Mouse (Mus musculus): ENCODE measurements around the gene Ces1d. TPM values are rescaled to one million over a fixed set of nuclear protein-coding genes. Genes with fewer than 3 reads are reported as not detected.
"Not testable (repeated sequence)": the region's sequence is repeated elsewhere in the genome, so short reads cannot be mapped to it uniquely, and the experiment has no call there.

Gene Ces1d
- polyA plus RNA-seq, 1 experiment from 2014 or later = 0.22 TPM

DNA sequence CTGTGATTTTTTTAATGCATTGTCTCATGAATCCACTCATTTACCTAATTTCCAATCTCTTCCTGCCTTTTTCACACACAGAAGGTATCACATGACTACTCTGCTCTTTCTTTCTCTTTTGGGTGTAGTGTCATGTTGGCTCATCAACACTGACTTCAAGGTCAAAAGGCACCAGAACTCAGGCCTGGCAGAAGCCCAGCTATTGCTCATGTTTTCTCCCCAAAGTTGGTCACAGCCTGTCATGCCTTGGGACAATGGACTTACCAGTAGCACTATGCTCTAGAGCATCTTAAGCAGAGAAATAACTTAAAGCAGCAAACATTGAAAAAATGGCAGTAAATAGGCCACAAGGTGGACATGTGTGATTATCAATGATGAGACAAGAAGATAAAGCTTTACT, 13.5 kb upstream of the Ces1d start:
- H3K4me2 ChIP-seq = no peak overlapping the region
- H3K9ac ChIP-seq (replicated peaks) = no peak overlapping the region
- H3K4me3 ChIP-seq (replicated peaks) = no peak overlapping the region
- H3K9me3 ChIP-seq (replicated peaks) = no peaks in the 10 kb centered on the region
- H3K36me3 ChIP-seq = no peaks in the 10 kb centered on the region
- no peak for ATAC-seq (ENCODE audit: low FRiP score)
- no peak overlapping the region for H3K27ac ChIP-seq (replicated peaks)
- H3K4me1 ChIP-seq = no peaks in the 10 kb centered on the region
- H3K27me3 ChIP-seq (replicated peaks) = no peaks in the 10 kb centered on the region

DNA sequence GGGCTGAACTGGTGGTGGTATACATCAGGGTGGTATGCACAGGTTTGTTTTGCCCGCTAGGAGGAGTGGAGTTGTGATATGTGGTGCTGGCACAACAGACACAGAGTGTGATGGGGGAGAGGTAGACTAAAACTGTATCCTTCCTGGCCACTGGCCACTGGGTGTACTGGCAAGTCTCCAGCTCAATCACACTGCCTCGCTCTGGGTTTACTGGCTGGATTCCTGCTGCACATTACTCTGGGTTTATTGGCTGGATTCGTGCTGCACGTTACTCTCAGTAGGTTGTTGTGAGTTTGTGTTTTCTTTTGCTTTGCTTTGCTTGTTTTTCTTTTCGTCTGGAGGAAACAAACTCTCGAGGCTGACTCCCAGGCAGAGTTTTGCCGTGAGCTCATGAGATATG, 1.5 kb upstream of the Ces1d start:
- not testable (repeated sequence) for H3K36me3 ChIP-seq; H3K9me3 ChIP-seq (replicated peaks); H3K27me3 ChIP-seq (replicated peaks); H3K4me3 ChIP-seq (replicated peaks); H3K4me2 ChIP-seq; H3K4me1 ChIP-seq; H3K27ac ChIP-seq (replicated peaks); ATAC-seq (ENCODE audit: low FRiP score); H3K9ac ChIP-seq (replicated peaks)
- 69% methylated on average over 7 of the region's 7 CpGs for WGBS

GRCm38 (mm10) chr8:93196436-93196835, 1.2 kb downstream of the Ces1d start:
- Histone ChIP-seq H3K27ac (replicated peaks) (no peak overlapping the region), H3K4me1 (no peaks in the 10 kb centered on the region), H3K9me3 (replicated peaks) (no peaks in the 10 kb centered on the region), H3K9ac (replicated peaks) (no peak overlapping the region), H3K4me3 (replicated peaks) (no peak overlapping the region), H3K4me2 (no peak overlapping the region), H3K36me3 (no peaks in the 10 kb centered on the region), H3K27me3 (replicated peaks) (no peaks in the 10 kb centered on the region)
- no peak for ATAC-seq (ENCODE audit: low FRiP score)
- WGBS = 94% methylated on average over 5 of the region's 5 CpGs

- no peaks in the 10 kb centered on the region for H3K4me1 ChIP-seq
- no peak for ATAC-seq (ENCODE audit: low FRiP score)
Measured at GRCm38 (mm10) chr8:93180581-93181129, 17.0 kb downstream of the Ces1d start.

GRCm38 (mm10) chr8:93176593-93176992, 21.0 kb downstream of the Ces1d start:
- no peaks in the 10 kb centered on the region for H3K9me3 ChIP-seq (replicated peaks)
- H3K27me3 ChIP-seq (replicated peaks) = no peaks in the 10 kb centered on the region
- H3K27ac ChIP-seq (replicated peaks) = no peak overlapping the region
- no peaks in the 10 kb centered on the region for H3K36me3 ChIP-seq
- H3K4me1 ChIP-seq = no peaks in the 10 kb centered on the region
- no peak overlapping the region for H3K4me3 ChIP-seq (replicated peaks)
- 38% methylated on average over 1 of the region's 1 CpGs for WGBS
- no peak for ATAC-seq (ENCODE audit: low FRiP score)
- H3K4me2 ChIP-seq = no peak overlapping the region
- H3K9ac ChIP-seq (replicated peaks) = no peak overlapping the region

More at GRCm38 (mm10) chr8:93180581-93181129, 17.0 kb downstream of the Ces1d start:
- H3K27ac ChIP-seq (replicated peaks) = no peak overlapping the region
- no peaks in the 10 kb centered on the region for H3K9me3 ChIP-seq (replicated peaks)
- H3K36me3 ChIP-seq = no peaks in the 10 kb centered on the region
- 85% methylated on average over 4 of the region's 4 CpGs for WGBS
- no peak overlapping the region for H3K9ac ChIP-seq (replicated peaks)
- H3K4me2 ChIP-seq = no peak overlapping the region
- no peak overlapping the region for H3K4me3 ChIP-seq (replicated peaks)
- H3K27me3 ChIP-seq (replicated peaks) = no peaks in the 10 kb centered on the region

GRCm38 (mm10) chr8:93174554-93174953, 23.1 kb downstream of the Ces1d start:
- no peaks in the 10 kb centered on the region for H3K27me3 ChIP-seq (replicated peaks)
- no peak for ATAC-seq (ENCODE audit: low FRiP score)
- WGBS = 89% methylated on average over 2 of the region's 2 CpGs
- no peak overlapping the region for H3K27ac ChIP-seq (replicated peaks)
- no peaks in the 10 kb centered on the region for H3K36me3 ChIP-seq
- no peak overlapping the region for H3K9ac ChIP-seq (replicated peaks)
- H3K4me1 ChIP-seq = no peaks in the 10 kb centered on the region
- no peaks in the 10 kb centered on the region for H3K9me3 ChIP-seq (replicated peaks)
- no peak overlapping the region for H3K4me2 ChIP-seq
- no peak overlapping the region for H3K4me3 ChIP-seq (replicated peaks)

DNA sequence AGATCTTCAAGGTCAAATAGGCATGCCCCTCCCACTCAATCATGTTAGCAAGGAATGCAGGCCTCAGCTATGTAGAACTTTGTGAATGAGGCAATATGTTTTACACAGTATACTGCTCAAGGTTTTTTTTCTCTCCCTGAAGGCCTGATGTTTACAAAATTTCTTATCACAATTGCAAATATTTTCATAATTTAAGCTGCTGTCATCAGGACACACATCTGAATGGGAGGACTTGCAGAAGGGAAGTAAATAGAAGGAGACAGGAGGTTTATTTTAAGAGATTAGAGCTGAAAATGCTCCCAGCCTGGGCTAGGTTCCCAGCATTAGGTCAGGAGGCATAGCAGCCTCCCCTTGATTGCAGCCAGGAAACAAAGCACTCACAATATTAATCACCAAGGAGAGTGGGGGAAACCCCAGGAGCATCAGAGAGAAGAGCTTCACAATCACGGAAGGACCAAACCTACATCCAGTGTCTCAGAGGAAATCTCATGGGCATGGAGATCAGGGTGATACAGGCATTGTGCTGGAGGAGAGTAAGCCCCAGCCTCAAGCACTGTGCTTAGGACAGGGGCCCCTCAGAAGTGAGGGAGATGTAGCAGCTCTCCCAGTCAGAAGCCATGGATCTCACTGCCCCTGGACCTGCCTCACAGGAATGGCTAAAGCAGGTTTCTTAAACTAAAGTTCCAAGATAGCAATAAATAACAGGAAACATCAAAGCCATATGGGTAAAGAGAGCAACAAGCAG, 25.6 kb downstream of the Ces1d start:
- H3K9ac ChIP-seq (replicated peaks) = no peak overlapping the region
- H3K27me3 ChIP-seq (replicated peaks) = no peaks in the 10 kb centered on the region
- WGBS = 38% methylated on average over 1 of the region's 1 CpGs
- no peak overlapping the region for H3K4me2 ChIP-seq
- H3K36me3 ChIP-seq = no peaks in the 10 kb centered on the region
- H3K27ac ChIP-seq (replicated peaks) = no peak overlapping the region
- ATAC-seq (ENCODE audit: low FRiP score) = no peak
- no peak overlapping the region for H3K4me3 ChIP-seq (replicated peaks)
- H3K9me3 ChIP-seq (replicated peaks) = no peaks in the 10 kb centered on the region
- no peaks in the 10 kb centered on the region for H3K4me1 ChIP-seq

- Histone ChIP-seq H3K36me3 (no peaks in the 10 kb centered on the region), H3K4me3 (replicated peaks) (no peak overlapping the region), H3K27ac (replicated peaks) (no peak overlapping the region), H3K27me3 (replicated peaks) (no peaks in the 10 kb centered on the region), H3K4me2 (no peak overlapping the region), H3K4me1 (no peaks in the 10 kb centered on the region), H3K9me3 (replicated peaks) (no peaks in the 10 kb centered on the region), H3K9ac (replicated peaks) (no peak overlapping the region)
- WGBS = 94% methylated on average over 1 of the region's 1 CpGs
- no peak for ATAC-seq (ENCODE audit: low FRiP score)
Measured at GRCm38 (mm10) chr8:93163363-93163762, 34.3 kb downstream of the Ces1d start.

DNA sequence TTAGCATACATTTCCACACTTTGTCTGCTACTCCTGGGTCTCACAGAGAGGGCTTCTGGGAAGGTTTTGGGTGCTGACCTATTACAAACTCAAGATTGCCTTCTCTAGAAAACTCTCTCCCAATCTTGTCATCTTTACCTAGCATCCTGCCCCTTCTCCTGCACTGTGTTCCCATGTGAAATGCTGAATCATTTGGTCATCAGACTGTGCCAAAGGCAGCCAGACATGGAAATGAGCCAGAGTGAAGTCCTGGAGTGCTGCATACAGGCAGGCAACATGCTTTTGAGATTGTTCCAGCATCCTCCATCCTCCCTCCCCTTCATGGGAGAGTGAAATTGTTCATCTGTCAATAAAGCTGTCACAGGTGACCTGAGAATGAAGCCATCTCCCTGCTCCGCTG, 46.2 kb downstream of the Ces1d start:
- Histone ChIP-seq H3K4me3 (replicated peaks) (no peak overlapping the region), H3K36me3 (no peaks in the 10 kb centered on the region), H3K4me1 (no peaks in the 10 kb centered on the region), H3K9ac (replicated peaks) (no peak overlapping the region), H3K27me3 (replicated peaks) (no peaks in the 10 kb centered on the region), H3K4me2 (no peak overlapping the region), H3K9me3 (replicated peaks) (no peaks in the 10 kb centered on the region), H3K27ac (replicated peaks) (no peak overlapping the region)
- 86% methylated on average over 1 of the region's 1 CpGs for WGBS
- ATAC-seq (ENCODE audit: low FRiP score) = no peak

DNA sequence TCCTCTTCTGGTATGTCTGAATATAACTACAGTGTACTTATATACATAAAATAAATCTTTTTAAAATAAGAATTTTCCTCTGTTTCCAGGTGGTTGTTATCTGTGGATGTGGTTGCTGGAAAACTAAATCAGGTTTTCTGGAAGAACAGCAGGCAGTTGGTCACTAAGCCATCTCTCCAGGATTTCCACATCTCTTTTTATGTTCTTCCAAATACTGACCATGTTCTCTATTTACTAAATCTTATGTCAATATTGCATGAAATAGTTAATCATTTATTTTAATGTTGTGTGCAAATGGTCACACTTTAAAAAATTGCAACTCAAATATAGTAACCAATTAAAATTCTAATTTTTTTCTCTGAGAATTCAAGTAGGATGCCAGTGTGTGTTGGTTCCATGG, 50.3 kb downstream of the Ces1d start:
- H3K4me3 ChIP-seq (replicated peaks) = no peak overlapping the region
- H3K4me2 ChIP-seq = no peak overlapping the region
- no peak overlapping the region for H3K27ac ChIP-seq (replicated peaks)
- H3K27me3 ChIP-seq (replicated peaks) = no peaks in the 10 kb centered on the region
- H3K9me3 ChIP-seq (replicated peaks) = no peaks in the 10 kb centered on the region
- no peaks in the 10 kb centered on the region for H3K4me1 ChIP-seq
- ATAC-seq (ENCODE audit: low FRiP score) = no peak
- no peak overlapping the region for H3K9ac ChIP-seq (replicated peaks)
- no peaks in the 10 kb centered on the region for H3K36me3 ChIP-seq

- H3K4me3 ChIP-seq (replicated peaks) = no peak overlapping the region
- ATAC-seq (ENCODE audit: low FRiP score) = no peak
- H3K27me3 ChIP-seq (replicated peaks) = no peaks in the 10 kb centered on the region
- WGBS = 67% methylated on average over 1 of the region's 1 CpGs
- H3K4me1 ChIP-seq = no peaks in the 10 kb centered on the region
- no peak overlapping the region for H3K9ac ChIP-seq (replicated peaks)
- no peak overlapping the region for H3K4me2 ChIP-seq
- no peak overlapping the region for H3K27ac ChIP-seq (replicated peaks)
- H3K9me3 ChIP-seq (replicated peaks) = no peaks in the 10 kb centered on the region
- no peaks in the 10 kb centered on the region for H3K36me3 ChIP-seq
Measured at GRCm38 (mm10) chr8:93140696-93141095, 56.9 kb downstream of the Ces1d start.

DNA sequence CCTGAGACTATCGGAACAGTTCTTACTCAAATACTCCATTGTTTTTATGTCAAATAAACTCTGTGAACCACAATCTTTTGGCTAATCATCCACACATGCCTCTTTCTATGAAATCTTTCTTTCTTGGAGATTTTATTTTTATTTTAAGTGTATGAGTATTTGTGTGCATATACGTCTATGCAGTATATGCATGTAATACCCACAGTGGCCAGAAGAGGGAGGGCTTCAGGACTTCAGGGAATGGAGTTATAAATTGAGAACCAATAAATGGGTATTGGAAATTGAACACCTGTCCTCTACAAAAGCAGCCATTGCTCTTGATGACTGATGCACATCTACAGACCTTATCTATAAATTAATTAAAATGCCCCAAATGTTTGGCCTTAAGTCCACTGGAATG, 65.4 kb downstream of the Ces1d start:
- Histone ChIP-seq H3K4me3 (replicated peaks) (no peak overlapping the region), H3K9ac (replicated peaks) (no peak overlapping the region), H3K36me3 (no peaks in the 10 kb centered on the region), H3K4me2 (no peak overlapping the region), H3K4me1 (no peaks in the 10 kb centered on the region), H3K27ac (replicated peaks) (no peak overlapping the region), H3K9me3 (replicated peaks) (no peaks in the 10 kb centered on the region), H3K27me3 (replicated peaks) (no peaks in the 10 kb centered on the region)
- no peak for ATAC-seq (ENCODE audit: low FRiP score)
- WGBS = 99% methylated on average over 2 of the region's 2 CpGs
